Mouse (Mus musculus): ENCODE measurements at regions not wholly inside any gene's neighbourhood (a gene's known extent, or its start where the extent isn't known, plus 50 kb on each side); places are given as distances from the start of the nearest gene placed in this dataset.

DNA sequence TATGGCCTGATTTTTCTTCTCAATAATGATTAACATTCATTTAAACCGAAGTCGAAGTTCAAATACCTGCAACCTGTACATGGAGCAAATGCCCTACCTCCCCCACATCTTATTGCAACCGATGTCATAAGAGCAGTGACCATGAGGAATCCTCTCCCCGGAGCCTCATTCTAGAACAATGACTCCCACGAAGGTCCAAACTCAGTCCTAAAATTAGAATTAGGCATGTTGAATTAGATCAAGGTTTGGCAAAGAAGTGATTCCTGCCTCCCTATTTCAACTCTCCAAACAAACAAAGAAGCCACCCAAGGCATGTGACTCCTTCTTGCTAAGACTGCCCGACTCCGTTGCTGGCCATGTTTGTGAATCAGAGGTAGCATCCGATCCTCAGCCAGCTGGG is 94.1 kb upstream of the Sh3bp4 start:
- Histone ChIP-seq H3K79me2 (replicated peaks; ENCODE audit: control insufficient read depth, extremely low read depth, insufficient read depth, poor library complexity, severe bottlenecking) (no peaks in the 10 kb centered on the region), H3K4me2 (ENCODE audit: insufficient read depth, low read depth, poor library complexity, severe bottlenecking) (no peak overlapping the region), H3K36me3 (replicated peaks in 1 of 2; ENCODE audit: control insufficient read depth in 1 of 2, insufficient read depth in 1 of 2, low read length in 1 of 2) (no peaks in the 10 kb centered on the region), H3K27ac (ENCODE audit: insufficient read depth, low read depth) (no peak overlapping the region), H3K4me3 (replicated peaks in 1 of 3; ENCODE audit: low read depth in 2 of 3, low read length in 2 of 3, poor library complexity in 1 of 3) (no peak overlapping the region), H3K9ac (ENCODE audit: insufficient read depth, low read depth) (no peak overlapping the region), H3K27me3 (replicated peaks) (no peaks in the 10 kb centered on the region), H3K9me3 (replicated peaks; ENCODE audit: low read length) (peaks cover 77% of the 10 kb centered on the region), H3K4me1 (ENCODE audit: control insufficient read depth in 1 of 2, insufficient read depth in 2 of 2) (no peaks in the 10 kb centered on the region)
- dilution Hi-C loops (cut with MboI; ENCODE audit: extremely low pct_ligation_motif_present, extremely low pct_unique_long_range_greater_than_20kb, low sequenced_read_pairs): no loop called here
- in situ Hi-C loops (cut with MboI; ENCODE audit: low pct_ligation_motif_present, low pct_unique_long_range_greater_than_20kb, low sequenced_read_pairs): no loop called here
- TF ChIP-seq ELF1 (IDR thresholded peaks at IDR 0.05; ENCODE audit: low read depth, low read length) (no peak), GABPA (IDR thresholded peaks at IDR 0.05; ENCODE audit: insufficient replicate concordance, low read depth, low read length) (no peak), ZKSCAN1 (IDR thresholded peaks at IDR 0.05; ENCODE audit: borderline replicate concordance, low read depth, low read length) (no peak), KAT2A (IDR thresholded peaks at IDR 0.05; ENCODE audit: insufficient replicate concordance, low read length) (no peak), CTCF (conservative IDR thresholded peaks at IDR 0.05 in 1 of 2, IDR thresholded peaks at IDR 0.05 in 1 of 2; ENCODE audit: low read depth in 2 of 2, low read length in 2 of 2) (no peak), BHLHE40 (IDR thresholded peaks at IDR 0.05; ENCODE audit: low read depth, low read length) (no peak), RAD21 (IDR thresholded peaks at IDR 0.05; ENCODE audit: low read depth, low read length) (no peak), UBTF (IDR thresholded peaks at IDR 0.05; ENCODE audit: low read depth, low read length) (no peak), TCF12 (IDR thresholded peaks at IDR 0.05; ENCODE audit: low read depth, low read length) (no peak), SMC3 (IDR thresholded peaks at IDR 0.05; ENCODE audit: low read depth, low read length) (no peak), HCFC1 (IDR thresholded peaks at IDR 0.05; ENCODE audit: low read depth, low read length) (no peak), IRF4 (IDR thresholded peaks at IDR 0.05; ENCODE audit: low read depth, low read length) (no peak), CHD1 (IDR thresholded peaks at IDR 0.05; ENCODE audit: low read depth, low read length) (no peak), PAX5 (IDR thresholded peaks at IDR 0.05; ENCODE audit: low read length) (no peak), NELFE (IDR thresholded peaks at IDR 0.05; ENCODE audit: low read depth, low read length) (no peak)
- no peak for DNase-seq (ENCODE audit: extremely low read depth)

DNA sequence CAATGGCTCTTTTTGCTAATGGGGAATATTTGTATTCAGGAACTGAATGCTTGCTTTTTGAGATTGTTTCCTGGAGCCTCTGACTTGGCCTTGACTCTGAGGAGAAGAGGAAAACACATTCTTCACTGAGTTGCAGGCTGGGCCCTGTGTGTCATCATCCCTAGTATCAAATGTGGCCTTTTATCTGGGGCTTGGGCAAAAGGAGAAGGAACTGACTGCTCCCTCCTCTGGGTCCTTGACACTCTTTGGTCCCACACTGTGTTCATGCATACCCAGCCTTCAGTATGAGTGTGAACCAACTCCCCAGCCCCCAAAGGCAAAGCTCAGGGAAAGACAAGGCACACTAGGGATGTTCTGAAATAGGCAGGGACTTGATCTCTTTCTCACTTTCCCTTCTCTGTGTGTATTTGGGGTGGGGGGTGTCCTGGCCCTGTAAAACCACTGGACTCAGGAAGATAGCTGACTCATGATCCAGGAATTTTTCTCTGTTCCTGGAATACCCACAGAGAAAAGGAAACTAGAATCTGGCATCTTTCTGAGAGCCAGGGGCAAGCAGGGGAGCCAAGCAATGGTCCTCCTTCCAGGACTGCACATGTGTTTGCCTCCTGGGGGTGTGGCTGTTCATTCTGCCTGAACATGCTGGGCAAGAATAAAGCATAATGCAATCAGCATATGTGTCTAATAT is 82.1 kb upstream of the Sh3bp4 start:
- dilution Hi-C loops (cut with MboI; ENCODE audit: extremely low pct_ligation_motif_present, extremely low pct_unique_long_range_greater_than_20kb, low sequenced_read_pairs): no loop called here
- no peaks in the 10 kb centered on the region for H3K27me3 ChIP-seq (replicated peaks)
- DNase-seq (ENCODE audit: extremely low read depth): no peak
- no peak for TF ChIP-seq CHD2 (IDR thresholded peaks at IDR 0.05; ENCODE audit: low read length)
- TF ChIP-seq TCF12 (IDR thresholded peaks at IDR 0.05; ENCODE audit: low read depth, low read length): no peak
- no peak for TF ChIP-seq MAX (IDR thresholded peaks at IDR 0.05; ENCODE audit: low read length)
- TF ChIP-seq NRF1 (IDR thresholded peaks at IDR 0.05; ENCODE audit: low read depth, low read length): no peak
- no peak for TF ChIP-seq JUN (IDR thresholded peaks at IDR 0.05; ENCODE audit: insufficient read depth, low read depth, low read length)
- TF ChIP-seq ELF1 (IDR thresholded peaks at IDR 0.05; ENCODE audit: low read depth, low read length): no peak
- TF ChIP-seq ZKSCAN1 (IDR thresholded peaks at IDR 0.05; ENCODE audit: borderline replicate concordance, low read depth, low read length): no peak
- TF ChIP-seq ZMIZ1 (IDR thresholded peaks at IDR 0.05; ENCODE audit: low read depth, low read length): no peak
- H3K4me1 ChIP-seq (ENCODE audit: control insufficient read depth in 1 of 2, insufficient read depth in 2 of 2): no peaks in the 10 kb centered on the region
- peaks cover 78% of the 10 kb centered on the region for H3K9me3 ChIP-seq (replicated peaks; ENCODE audit: low read length)
- H3K79me2 ChIP-seq (replicated peaks; ENCODE audit: control insufficient read depth, extremely low read depth, insufficient read depth, poor library complexity, severe bottlenecking): no peaks in the 10 kb centered on the region
- in situ Hi-C loops (cut with MboI; ENCODE audit: low pct_ligation_motif_present, low pct_unique_long_range_greater_than_20kb, low sequenced_read_pairs): no loop called here
- H3K9ac ChIP-seq (ENCODE audit: insufficient read depth, low read depth): no peak overlapping the region
- H3K27ac ChIP-seq (ENCODE audit: insufficient read depth, low read depth): no peak overlapping the region
- no peak overlapping the region for H3K4me2 ChIP-seq (ENCODE audit: insufficient read depth, low read depth, poor library complexity, severe bottlenecking)
- no peak overlapping the region for H3K4me3 ChIP-seq (replicated peaks in 1 of 3; ENCODE audit: low read depth in 2 of 3, low read length in 2 of 3, poor library complexity in 1 of 3)
- H3K36me3 ChIP-seq (replicated peaks in 1 of 2; ENCODE audit: control insufficient read depth in 1 of 2, insufficient read depth in 1 of 2, low read length in 1 of 2): no peaks in the 10 kb centered on the region
